Mouse (Mus musculus): Measurements from ENCODE around the gene Fam216b.

Gene Fam216b

GRCm38 (mm10) chr14:78043079-78043478, 45.7 kb downstream of the Fam216b start:
- DNase-seq (ENCODE audit: low spot score in 2 of 2): no peak

- no peak for DNase-seq (ENCODE audit: low spot score in 2 of 2)
Measured at GRCm38 (mm10) chr14:78041886-78042526, 46.8 kb downstream of the Fam216b start.

GRCm38 (mm10) chr14:78040643-78041042, 48.2 kb downstream of the Fam216b start:
- no peak for DNase-seq (ENCODE audit: low spot score in 2 of 2)

- no peak for DNase-seq (ENCODE audit: low spot score in 2 of 2)
Measured at GRCm38 (mm10) chr14:78038876-78039275, 49.9 kb downstream of the Fam216b start.

All from frontal cortex, postnatal 14 days (tissue).